Mouse (Mus musculus) T-helper 2 cell (primary cell): Measurements from ENCODE around the gene Gtsf1.
"Not testable (repeated sequence)": the region's sequence is repeated elsewhere in the genome, so short reads cannot be mapped to it uniquely, and the experiment has no call there.

Source experiments
- in situ Hi-C: fragments of 300-600 bp; cut with MboI, MseI; formaldehyde crosslinking; loops from one replicate; pipeline ENCODE4 v1.15.1; 2025; ENCODE audit warnings: high pct_unique_total_duplicates

The Gtsf1 gene

GRCm38 (mm10) chr15:103430241-103430640 is at the start of gene Gtsf1:
Gene Gtsf1 (minus strand): TSS chr15:103430470.
- in situ Hi-C loops, result no loop called here

DNA sequence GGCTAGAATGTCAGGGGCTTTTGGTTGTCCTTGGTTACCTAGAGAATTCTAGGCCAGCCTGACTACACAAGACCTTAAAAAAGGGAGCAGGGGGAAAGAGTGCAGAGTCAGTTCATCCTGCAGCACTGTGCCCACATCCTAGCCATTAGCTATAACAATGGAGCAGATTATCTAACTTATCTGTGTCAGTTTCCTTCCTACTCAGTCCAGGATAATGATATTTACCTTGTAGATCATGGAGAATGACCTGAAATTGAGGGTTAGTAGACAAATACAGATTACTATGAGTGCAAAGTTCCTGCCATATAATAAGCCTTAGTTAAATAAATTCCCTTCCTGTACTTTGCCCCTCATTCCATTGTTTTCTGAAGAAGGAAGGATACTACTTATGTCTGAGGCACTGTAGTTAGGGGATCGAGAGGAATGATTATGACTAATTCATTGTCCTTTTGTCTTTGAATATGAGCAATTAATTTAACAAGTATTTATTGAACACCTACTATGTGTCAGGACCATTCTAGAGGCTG is 48.9 kb upstream of the Gtsf1 start:
- in situ Hi-C loops, result no loop called here

GRCm38 (mm10) chr15:103473769-103474168 is 43.5 kb upstream of the Gtsf1 start:
- in situ Hi-C loops, result no loop called here

GRCm38 (mm10) chr15:103473182-103473581 is 42.9 kb upstream of the Gtsf1 start:
- in situ Hi-C loops, result no loop called here

GRCm38 (mm10) chr15:103472265-103472664 is 42.0 kb upstream of the Gtsf1 start:
- in situ Hi-C loops, result no loop called here

DNA sequence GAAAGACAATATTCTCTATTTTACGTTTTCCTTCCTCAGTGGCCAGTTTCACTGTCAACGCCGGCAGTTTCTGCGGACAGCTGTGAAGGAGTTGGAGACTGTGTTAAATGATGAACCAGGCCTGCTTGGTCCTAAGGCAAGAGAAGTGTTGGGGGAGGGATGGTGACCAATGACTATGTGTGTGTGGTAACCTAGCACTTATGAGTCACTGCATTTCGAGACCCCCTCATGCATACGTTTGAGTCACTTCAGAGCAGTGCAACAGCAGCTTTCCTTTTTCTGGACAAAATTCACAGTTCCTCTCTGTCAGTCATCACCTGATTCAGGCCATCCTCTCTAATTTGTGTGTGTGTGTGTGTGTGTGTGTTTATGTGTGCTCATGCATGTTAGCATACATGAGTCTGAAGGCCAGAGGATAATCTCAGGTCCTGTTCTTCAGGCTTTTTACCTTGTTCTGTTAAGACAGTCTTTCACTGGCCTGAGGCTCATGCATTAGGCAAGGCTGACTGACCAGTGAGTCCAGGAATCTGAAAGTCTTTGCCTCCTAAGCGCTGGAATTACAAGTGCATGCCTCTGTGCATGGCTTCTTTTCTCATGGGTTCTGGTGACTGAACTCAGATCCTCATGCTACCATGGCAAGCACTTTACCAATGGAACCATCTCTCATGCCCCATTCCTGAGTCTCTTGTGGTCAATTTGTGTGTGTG is 41.4 kb upstream of the Gtsf1 start:
- in situ Hi-C loops, result no loop called here

DNA sequence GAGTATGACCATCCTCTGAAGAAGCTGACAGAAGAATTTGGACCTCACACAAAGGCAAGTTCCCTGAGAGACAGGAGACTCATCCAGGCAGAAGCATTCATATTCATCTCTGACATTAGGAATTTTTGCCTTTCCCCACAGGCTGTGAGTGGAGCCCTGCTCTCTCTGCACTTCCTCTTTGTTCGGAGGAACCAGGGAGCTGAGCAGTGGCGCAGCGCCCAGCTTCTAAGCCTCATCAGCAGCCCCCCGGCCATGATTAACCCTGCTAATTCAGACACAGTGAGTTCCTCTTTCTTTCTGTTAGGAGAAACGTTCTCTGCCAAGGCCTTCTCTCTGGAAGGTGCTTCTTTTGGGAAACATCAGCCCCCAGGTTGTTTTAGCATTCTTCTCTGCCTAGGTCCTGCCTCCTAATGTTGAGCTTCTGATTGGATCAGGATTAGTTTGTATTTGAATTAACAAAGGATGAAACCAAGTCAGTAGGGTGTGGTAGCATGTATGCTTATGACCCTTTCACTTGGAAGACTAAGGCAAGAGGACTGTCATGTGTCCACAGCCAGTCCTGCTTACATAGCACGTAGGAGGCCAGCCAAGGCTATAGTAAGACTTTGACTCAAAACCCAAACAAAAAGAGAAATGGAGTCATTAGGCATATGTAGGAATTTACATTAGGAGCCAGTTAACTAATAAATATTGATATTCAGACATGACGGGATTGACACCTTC is 32.4 kb upstream of the Gtsf1 start:
- in situ Hi-C loops, result no loop called here

- in situ Hi-C loops, result no loop called here
Measured at GRCm38 (mm10) chr15:103454449-103454848, 24.2 kb upstream of the Gtsf1 start.

- in situ Hi-C loops, result no loop called here
Measured at GRCm38 (mm10) chr15:103453551-103454218, 23.4 kb upstream of the Gtsf1 start, which contains the start of gene Nckap1l. Gene Nckap1l (plus strand): TSS chr15:103453794.

GRCm38 (mm10) chr15:103448369-103448768 is 18.1 kb upstream of the Gtsf1 start, which contains the start of gene Gtsf2:
Gene Gtsf2 (minus strand): TSS chr15:103448469.
- in situ Hi-C loops, result no loop called here

GRCm38 (mm10) chr15:103445966-103446365 is 15.7 kb upstream of the Gtsf1 start:
- in situ Hi-C loops, result not testable (repeated sequence)

DNA sequence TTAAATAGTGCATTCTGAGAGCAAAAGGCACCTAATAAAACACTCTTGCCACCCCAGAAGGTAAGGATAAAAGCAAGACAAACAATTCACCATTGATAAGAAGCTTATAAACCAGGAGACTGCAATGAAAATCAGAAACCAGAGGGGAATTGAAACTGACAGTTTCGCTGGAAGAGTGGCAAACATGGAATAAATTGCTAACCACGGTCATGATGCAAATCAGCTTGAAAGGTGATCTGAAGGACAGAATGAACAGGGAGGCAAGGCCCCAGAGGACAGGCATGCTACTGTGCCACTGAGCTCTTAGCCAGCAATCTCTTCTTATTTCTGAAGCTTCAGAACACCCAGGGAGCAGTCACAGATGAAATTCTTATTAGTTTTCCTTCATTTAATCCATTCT is 3.3 kb downstream of the Gtsf1 start:
- in situ Hi-C loops, result no loop called here

DNA sequence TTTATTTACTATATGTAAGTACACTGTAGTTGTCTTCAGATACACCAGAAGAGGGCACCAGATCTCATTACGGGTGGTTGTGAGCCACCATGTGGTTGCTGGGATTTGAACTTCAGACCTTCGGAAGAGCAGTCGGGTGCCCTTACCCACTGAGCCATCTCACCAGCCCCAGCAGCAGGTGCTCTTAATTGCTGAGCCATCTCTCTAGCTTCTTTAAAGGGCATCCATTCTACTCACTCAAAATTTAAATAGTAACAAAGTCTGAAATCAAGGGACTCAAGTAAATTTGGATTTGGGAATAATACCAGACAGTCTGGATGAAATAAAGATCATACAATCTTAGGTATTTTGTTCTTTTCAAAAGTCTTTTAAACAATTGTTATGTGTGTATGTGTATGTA is 24.7 kb downstream of the Gtsf1 start:
- in situ Hi-C loops, result not testable (repeated sequence)

- in situ Hi-C loops, result no loop called here
Measured at GRCm38 (mm10) chr15:103401361-103401760, 28.9 kb downstream of the Gtsf1 start.

- in situ Hi-C loops, result no loop called here
Measured at GRCm38 (mm10) chr15:103393577-103393976, 36.7 kb downstream of the Gtsf1 start.

DNA sequence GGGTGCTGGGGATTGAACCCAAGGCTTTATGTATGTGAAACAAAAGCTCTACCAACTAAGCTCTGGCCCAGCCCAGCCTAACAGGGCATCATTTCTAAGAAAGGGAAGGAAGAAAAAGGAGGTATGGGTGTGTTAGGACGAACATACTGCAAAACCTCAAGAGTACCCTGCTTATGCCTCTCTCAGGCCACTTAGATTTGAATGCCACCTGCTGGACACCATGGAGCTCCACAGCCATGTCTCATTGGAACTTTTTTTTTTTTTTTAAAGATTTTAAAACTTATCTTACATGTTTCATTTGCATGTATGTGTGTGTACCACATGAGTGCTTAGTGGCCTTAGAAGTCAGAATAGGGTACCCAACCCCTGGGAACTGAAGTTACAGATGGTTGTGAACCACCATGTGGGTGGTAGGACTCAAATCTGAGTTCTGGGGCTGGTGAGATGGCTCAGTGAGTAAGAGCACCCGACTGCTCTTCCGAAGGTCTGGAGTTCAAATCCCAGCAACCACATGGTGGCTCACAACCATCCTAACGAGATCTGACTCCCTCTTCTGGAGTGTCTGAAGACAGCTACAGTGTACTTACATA is 41.6 kb downstream of the Gtsf1 start:
- in situ Hi-C loops, result no loop called here

DNA sequence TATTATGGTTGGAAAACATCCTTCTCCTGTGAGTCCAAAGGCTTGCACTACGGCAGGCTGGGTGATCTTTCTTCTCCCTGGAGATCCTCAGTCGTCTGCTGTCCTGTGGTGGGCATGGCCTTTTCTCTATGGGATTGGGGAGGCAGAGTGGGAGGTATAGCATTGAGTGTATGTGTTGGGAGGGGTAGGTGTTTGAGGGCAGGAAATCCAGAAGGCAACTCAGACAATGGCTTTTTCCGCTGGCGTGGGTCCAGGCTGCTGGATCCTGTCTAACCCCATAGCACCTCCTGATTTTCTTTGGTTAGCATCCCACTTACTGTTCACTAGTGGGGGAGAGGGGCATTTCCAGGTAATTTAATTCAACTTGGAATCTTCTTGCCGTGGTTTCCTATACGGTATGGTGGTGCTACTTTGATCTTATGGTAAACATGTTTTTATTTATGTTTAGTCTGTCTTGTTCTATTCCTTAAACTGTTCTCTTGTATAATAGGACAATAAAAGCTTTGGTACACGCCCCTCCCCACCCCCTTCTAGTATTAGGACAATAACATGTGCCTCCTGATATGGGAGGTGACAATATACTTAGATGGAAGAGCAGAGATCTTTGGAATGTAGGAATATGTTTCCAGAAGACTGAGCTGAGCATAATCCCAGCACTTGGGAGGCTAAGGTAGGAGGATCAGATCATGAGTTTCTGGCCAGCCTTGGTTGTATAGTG is 46.3 kb downstream of the Gtsf1 start:
- in situ Hi-C loops, result no loop called here

GRCm38 (mm10) chr15:103382795-103383406 is 47.4 kb downstream of the Gtsf1 start:
- in situ Hi-C loops, result no loop called here

DNA sequence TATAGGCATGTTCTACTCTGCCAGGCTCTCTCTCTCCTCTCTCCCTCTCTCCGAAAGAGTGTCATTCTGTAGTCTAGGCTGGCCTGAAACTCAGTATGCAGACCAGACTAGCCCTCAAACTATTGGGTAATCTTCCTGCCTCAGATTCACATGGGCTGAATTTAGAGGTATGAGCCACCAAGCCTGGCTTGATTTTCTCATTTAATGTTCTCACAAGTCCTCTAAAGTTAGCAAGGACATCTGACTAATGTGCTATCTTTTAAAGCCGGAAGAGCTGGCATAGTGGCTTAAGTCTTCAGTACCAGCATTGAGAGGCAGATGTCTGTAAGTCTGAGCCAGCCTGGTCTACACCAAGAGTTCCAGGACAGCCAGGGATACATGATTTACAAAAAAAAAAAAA is 48.2 kb downstream of the Gtsf1 start:
- in situ Hi-C loops, result no loop called here

DNA sequence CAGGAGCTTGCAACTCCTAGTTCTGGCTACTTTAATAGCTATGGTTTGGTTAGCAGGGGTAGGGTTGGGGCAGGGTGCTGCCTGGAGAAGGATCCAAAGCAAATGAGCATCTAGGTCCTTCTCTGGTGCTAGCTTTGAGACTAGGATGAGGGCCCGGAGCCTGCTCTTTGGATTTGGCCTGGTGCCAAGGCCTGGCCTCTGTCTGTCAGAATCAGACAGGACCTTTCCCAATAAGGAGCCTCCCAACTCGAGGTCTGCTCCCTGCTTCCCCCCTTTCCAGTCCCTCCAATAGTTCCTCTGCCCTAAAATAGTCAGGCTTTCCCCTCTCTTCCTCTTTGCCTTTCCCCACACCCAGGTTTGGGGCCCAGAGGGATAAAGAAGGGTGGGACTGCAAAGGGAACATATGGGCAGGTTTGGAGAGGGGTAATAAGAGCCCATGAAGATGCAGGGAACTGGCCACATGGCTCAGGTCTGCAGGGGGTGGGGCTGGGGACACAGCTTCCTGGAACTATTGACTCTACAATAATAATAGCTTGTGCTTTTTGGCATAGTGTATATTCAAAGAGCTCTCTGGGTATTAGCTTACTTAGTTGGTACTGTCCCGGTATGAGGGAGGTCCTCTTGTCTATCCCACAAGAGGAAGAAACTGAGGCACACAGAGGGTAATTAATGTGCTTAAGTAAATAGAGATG is 51.5 kb downstream of the Gtsf1 start:
- in situ Hi-C loops, result no loop called here
